Mouse (Mus musculus): ENCODE measurements around the gene Hhat.

- TF ChIP-seq CTCF (IDR thresholded peaks at IDR 0.05) (no peak), POLR2A (IDR thresholded peaks at IDR 0.05; ENCODE audit: insufficient read depth, low read depth, low read length) (no peak)
These were observed 47.3 kb upstream of the Hhat start for GRCm38 (mm10) chr1:192818334-192818733.
